Mouse (Mus musculus) erythroblast, embryonic 14.5 days (primary cell): ENCODE measurements around the gene Zfp524.

ENCODE experiments used
- GATA1 ChIP-seq: IDR thresholded peaks from 2 replicates; pipeline ENCODE4 v1.6.1; 2012; ENCODE audit warnings: low read length, inconsistent platforms, mixed read lengths
- TAL1 ChIP-seq: IDR thresholded peaks from 3 replicates; pipeline ENCODE4 v1.6.1; 2012; ENCODE audit warnings: low read length, inconsistent platforms, mixed read lengths

- TF ChIP-seq GATA1 (no peak), TAL1 (no peak)
These were observed 45.2 kb downstream of the Zfp524 start for GRCm38 (mm10) chr7:5059421-5059820.
